Mouse (Mus musculus): ENCODE measurements at regions not wholly inside any gene's neighbourhood (a gene's known extent, or its start where the extent isn't known, plus 50 kb on each side); places are given as distances from the start of the nearest gene placed in this dataset.
A peak's percentile ranks its signal among the peaks of the same experiment; 100 is the strongest.

DNA sequence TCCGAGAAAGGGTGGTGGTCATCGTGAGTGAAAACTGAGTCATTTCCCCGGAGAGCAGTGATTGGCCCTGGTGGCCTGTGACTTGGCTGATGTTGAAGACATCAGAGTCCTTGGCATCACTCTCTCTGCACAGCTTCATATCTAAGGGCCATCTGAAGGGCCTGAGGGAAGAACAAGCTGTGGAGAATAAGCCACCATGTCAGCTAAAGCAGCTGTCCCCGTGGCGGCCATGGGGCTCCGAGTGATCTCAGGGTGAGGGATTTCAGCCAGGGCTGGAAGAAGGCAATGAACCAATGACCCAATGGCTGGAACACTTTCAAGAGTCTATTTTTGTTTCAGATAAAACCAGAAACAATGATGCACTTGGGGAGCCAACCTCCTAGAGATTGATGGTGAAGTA, 62.2 kb downstream of the Ttc32 start:
- H3K4me3 ChIP-seq (ENCODE audit: low read depth, low read length): no peak overlapping the region
- ATAC-seq (ENCODE audit: low read depth): no peak
- DNase-seq (ENCODE audit: low spot score): no peak
- H3K9me3 ChIP-seq (ENCODE audit: control insufficient read depth, low read length): no peaks in the 10 kb centered on the region
- no peak overlapping the region for H3K27ac ChIP-seq (replicated peaks; ENCODE audit: low read depth, low read length)
- H3K4me1 ChIP-seq (ENCODE audit: control insufficient read depth, insufficient read depth, low read length): no peaks in the 10 kb centered on the region
- H3K36me3 ChIP-seq (ENCODE audit: control insufficient read depth, insufficient read depth, low read length): no peaks in the 10 kb centered on the region
- WGBS: 89% methylated on average over 6 of the region's 6 CpGs
- H3K27me3 ChIP-seq (replicated peaks; ENCODE audit: control insufficient read depth, insufficient read depth, low read length): no peaks in the 10 kb centered on the region
- H3K9ac ChIP-seq (ENCODE audit: low read depth, low read length): no peak overlapping the region
- H3K4me2 ChIP-seq (ENCODE audit: low read depth, low read length): no peak overlapping the region

DNA sequence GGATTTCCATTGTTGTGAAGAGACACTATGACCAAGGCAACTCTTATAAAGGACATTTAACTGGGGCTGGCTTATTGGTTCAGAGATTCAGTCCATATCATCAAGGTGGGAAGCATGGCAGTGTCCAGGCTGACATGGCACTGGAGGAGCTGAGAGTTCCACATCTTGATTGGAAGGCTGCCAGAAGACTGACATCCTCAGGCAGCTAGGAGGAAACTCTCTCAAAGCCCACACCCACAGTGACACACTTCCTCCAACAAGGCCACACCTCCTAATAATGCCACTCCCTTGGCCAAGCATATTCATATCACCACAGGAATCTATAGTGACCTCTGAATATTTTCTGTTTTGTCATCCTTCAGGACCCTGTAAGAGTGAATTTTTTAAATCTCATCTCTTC, 65.3 kb downstream of the Ttc32 start:
- H3K4me2 ChIP-seq (ENCODE audit: low read depth, low read length): no peak overlapping the region
- no peaks in the 10 kb centered on the region for H3K9me3 ChIP-seq (ENCODE audit: control insufficient read depth, low read length)
- no peak overlapping the region for H3K27ac ChIP-seq (replicated peaks; ENCODE audit: low read depth, low read length)
- DNase-seq (ENCODE audit: low spot score): no peak
- no peak for ATAC-seq (ENCODE audit: low read depth)
- H3K4me1 ChIP-seq (ENCODE audit: control insufficient read depth, insufficient read depth, low read length): no peaks in the 10 kb centered on the region
- H3K9ac ChIP-seq (ENCODE audit: low read depth, low read length): no peak overlapping the region
- no peaks in the 10 kb centered on the region for H3K27me3 ChIP-seq (replicated peaks; ENCODE audit: control insufficient read depth, insufficient read depth, low read length)
- H3K36me3 ChIP-seq (ENCODE audit: control insufficient read depth, insufficient read depth, low read length): no peaks in the 10 kb centered on the region
- H3K4me3 ChIP-seq (ENCODE audit: low read depth, low read length): no peak overlapping the region

DNA sequence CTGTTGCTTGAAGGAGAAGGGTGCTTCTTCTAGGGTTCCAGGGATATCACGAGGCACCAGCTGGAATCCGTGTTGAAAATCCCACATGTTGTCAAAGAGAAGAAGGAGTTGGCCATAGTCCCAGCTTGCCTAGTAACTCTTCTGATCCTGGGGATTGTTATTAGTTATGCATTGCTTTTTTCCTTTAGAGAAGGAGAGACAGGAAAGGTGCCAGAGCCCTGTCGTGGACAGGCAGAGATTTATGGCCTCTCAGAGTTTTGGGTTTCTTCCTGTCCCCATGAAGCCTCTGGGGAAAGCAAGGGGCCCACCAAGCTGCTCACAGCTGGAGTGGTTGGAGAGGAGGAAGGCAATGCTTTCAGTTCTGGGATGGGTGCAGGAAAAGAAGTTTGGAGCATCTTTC, 76.6 kb downstream of the Ttc32 start:
- no peak overlapping the region for H3K4me2 ChIP-seq (ENCODE audit: low read depth, low read length)
- H3K9ac ChIP-seq (ENCODE audit: low read depth, low read length): no peak overlapping the region
- DNase-seq (ENCODE audit: low spot score) (peak; percentile 56), ATAC-seq (ENCODE audit: low read depth) (no peak)
- H3K27ac ChIP-seq (replicated peaks; ENCODE audit: low read depth, low read length): no peak overlapping the region
- WGBS: 34% methylated on average over 3 of the region's 3 CpGs
- no peak overlapping the region for H3K4me3 ChIP-seq (ENCODE audit: low read depth, low read length)
- H3K9me3 ChIP-seq (ENCODE audit: control insufficient read depth, low read length): no peaks in the 10 kb centered on the region
- no peaks in the 10 kb centered on the region for H3K27me3 ChIP-seq (replicated peaks; ENCODE audit: control insufficient read depth, insufficient read depth, low read length)
- H3K4me1 ChIP-seq (ENCODE audit: control insufficient read depth, insufficient read depth, low read length): peaks cover 3% of the 10 kb centered on the region; the same call in 1 of the 2 replicates
- H3K36me3 ChIP-seq (ENCODE audit: control insufficient read depth, insufficient read depth, low read length): no peaks in the 10 kb centered on the region

DNA sequence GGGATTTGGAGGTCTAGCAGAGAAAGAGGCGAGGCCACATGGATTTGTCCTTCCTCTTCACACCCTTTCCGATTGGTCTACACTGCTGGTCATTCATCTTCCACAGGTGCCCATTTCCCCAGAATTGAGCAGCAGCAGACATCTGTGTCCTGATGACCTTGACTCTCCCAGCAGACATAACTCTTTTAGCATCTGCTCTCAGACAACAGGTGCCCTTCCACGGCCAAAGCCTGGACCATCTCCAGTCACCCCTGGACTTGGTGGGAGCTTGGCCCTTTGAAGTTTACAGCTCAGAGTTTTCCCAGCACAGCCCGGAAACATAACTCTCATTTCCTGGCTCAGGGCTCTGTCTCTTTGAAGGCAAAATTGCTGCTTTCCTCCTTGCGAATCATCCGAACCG, 80.0 kb downstream of the Ttc32 start:
- no peak for DNase-seq (ENCODE audit: low spot score)
- peaks cover 3% of the 10 kb centered on the region; the same call in 1 of the 2 replicates for H3K4me1 ChIP-seq (ENCODE audit: control insufficient read depth, insufficient read depth, low read length)
- H3K27ac ChIP-seq (replicated peaks; ENCODE audit: low read depth, low read length): no peak overlapping the region
- no peak for ATAC-seq (ENCODE audit: low read depth)
- H3K9me3 ChIP-seq (ENCODE audit: control insufficient read depth, low read length): no peaks in the 10 kb centered on the region
- 57% methylated on average over 7 of the region's 7 CpGs for WGBS
- no peaks in the 10 kb centered on the region for H3K36me3 ChIP-seq (ENCODE audit: control insufficient read depth, insufficient read depth, low read length)
- no peaks in the 10 kb centered on the region for H3K27me3 ChIP-seq (replicated peaks; ENCODE audit: control insufficient read depth, insufficient read depth, low read length)
- no peak overlapping the region for H3K4me3 ChIP-seq (ENCODE audit: low read depth, low read length)
- no peak overlapping the region for H3K4me2 ChIP-seq (ENCODE audit: low read depth, low read length)
- H3K9ac ChIP-seq (ENCODE audit: low read depth, low read length): no peak overlapping the region

DNA sequence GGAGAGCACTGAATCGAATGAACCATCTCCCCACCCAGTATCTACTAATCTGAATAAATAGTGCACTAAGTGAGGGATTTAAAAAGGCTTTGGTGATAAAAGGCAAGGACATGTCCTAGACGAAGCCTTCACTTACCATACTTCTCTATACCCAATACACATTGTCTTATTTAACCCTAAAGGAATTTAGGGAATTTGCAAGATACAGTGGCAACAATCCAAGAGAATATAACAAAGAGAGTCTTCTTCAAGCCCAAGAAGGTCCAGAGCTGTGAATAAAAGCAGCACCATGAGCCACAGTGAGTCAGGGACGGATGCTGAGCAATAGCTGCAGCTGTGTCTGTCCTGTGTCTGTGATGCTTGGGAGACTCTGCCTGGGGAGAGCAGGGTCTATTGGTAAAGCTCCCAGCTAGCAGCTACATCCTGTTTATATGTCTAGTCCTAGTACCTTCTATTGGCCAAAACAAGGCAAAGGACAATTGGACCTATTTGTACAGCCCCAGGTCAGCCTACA, 82.4 kb downstream of the Ttc32 start:
- H3K9ac ChIP-seq (ENCODE audit: low read depth, low read length): no peak overlapping the region
- DNase-seq (ENCODE audit: low spot score) (no peak), ATAC-seq (ENCODE audit: low read depth) (no peak)
- H3K36me3 ChIP-seq (ENCODE audit: control insufficient read depth, insufficient read depth, low read length): no peaks in the 10 kb centered on the region
- H3K9me3 ChIP-seq (ENCODE audit: control insufficient read depth, low read length): 0 out of 2 replicates have a peak, but pooled peaks cover 6% of the 10 kb centered on the region
- H3K27ac ChIP-seq (replicated peaks; ENCODE audit: low read depth, low read length): no peak overlapping the region
- WGBS: 77% methylated on average over 3 of the region's 3 CpGs
- peaks cover 3% of the 10 kb centered on the region; the same call in 1 of the 2 replicates for H3K4me1 ChIP-seq (ENCODE audit: control insufficient read depth, insufficient read depth, low read length)
- H3K4me3 ChIP-seq (ENCODE audit: low read depth, low read length): no peak overlapping the region
- H3K4me2 ChIP-seq (ENCODE audit: low read depth, low read length): no peak overlapping the region
- H3K27me3 ChIP-seq (replicated peaks; ENCODE audit: control insufficient read depth, insufficient read depth, low read length): no peaks in the 10 kb centered on the region

DNA sequence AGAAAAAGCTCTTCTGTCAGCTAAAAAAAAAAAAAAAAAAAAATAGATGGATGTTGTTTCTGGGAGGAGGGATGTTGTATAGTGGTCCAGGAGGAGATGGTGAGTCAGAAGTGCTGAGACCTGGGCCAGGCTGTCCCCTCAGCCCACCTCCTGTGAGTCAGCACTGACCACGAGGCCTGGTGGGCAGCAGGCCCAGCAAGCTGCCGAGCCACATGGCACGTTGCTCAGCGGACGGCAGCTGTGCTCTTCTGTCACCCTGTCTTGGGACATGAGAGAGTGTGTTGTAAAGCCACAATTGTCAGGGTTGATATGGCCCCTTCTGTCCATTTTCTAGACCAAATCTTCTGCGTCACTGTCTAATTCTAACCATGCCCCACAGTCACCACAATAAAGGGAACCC, 83.9 kb downstream of the Ttc32 start:
- WGBS: 78% methylated on average over 6 of the region's 6 CpGs
- no peak overlapping the region for H3K27ac ChIP-seq (replicated peaks; ENCODE audit: low read depth, low read length)
- H3K4me2 ChIP-seq (ENCODE audit: low read depth, low read length): no peak overlapping the region
- no peaks in the 10 kb centered on the region for H3K27me3 ChIP-seq (replicated peaks; ENCODE audit: control insufficient read depth, insufficient read depth, low read length)
- no peak overlapping the region for H3K4me3 ChIP-seq (ENCODE audit: low read depth, low read length)
- no peaks in the 10 kb centered on the region for H3K36me3 ChIP-seq (ENCODE audit: control insufficient read depth, insufficient read depth, low read length)
- ATAC-seq (ENCODE audit: low read depth): no peak
- 0 out of 2 replicates have a peak, but pooled peaks cover 6% of the 10 kb centered on the region for H3K9me3 ChIP-seq (ENCODE audit: control insufficient read depth, low read length)
- no peak overlapping the region for H3K9ac ChIP-seq (ENCODE audit: low read depth, low read length)
- peaks cover 3% of the 10 kb centered on the region; the same call in 1 of the 2 replicates for H3K4me1 ChIP-seq (ENCODE audit: control insufficient read depth, insufficient read depth, low read length)
- DNase-seq (ENCODE audit: low spot score): peak; percentile 25

DNA sequence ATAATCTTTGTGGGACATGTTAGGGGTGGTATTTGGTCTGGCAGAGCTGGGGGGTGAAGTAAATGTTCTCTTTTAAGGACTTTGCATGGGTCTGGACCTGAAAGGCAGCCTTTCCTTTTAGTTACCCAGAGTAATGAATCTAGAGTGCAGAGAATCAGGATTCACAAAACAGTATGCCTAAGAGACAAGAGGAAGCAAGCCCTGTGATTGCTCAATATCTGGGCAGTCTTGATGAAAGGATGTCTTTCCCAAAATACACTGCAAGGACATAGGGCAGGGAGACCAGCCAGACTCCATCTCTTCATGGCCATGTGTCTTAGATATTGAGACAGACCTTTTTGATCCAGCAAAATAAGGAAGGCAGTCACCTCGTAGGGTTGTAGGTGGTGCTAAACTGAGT, 84.3 kb downstream of the Ttc32 start:
- Histone ChIP-seq H3K4me1 (ENCODE audit: control insufficient read depth, insufficient read depth, low read length) (peaks cover 3% of the 10 kb centered on the region; the same call in 1 of the 2 replicates), H3K27ac (replicated peaks; ENCODE audit: low read depth, low read length) (no peak overlapping the region), H3K9me3 (ENCODE audit: control insufficient read depth, low read length) (0 out of 2 replicates have a peak, but pooled peaks cover 6% of the 10 kb centered on the region), H3K36me3 (ENCODE audit: control insufficient read depth, insufficient read depth, low read length) (no peaks in the 10 kb centered on the region), H3K27me3 (replicated peaks; ENCODE audit: control insufficient read depth, insufficient read depth, low read length) (no peaks in the 10 kb centered on the region), H3K9ac (ENCODE audit: low read depth, low read length) (no peak overlapping the region), H3K4me2 (ENCODE audit: low read depth, low read length) (no peak overlapping the region), H3K4me3 (ENCODE audit: low read depth, low read length) (no peak overlapping the region)
- DNase-seq (ENCODE audit: low spot score): no peak
- 72% methylated on average over 1 of the region's 1 CpGs for WGBS
- no peak for ATAC-seq (ENCODE audit: low read depth)

DNA sequence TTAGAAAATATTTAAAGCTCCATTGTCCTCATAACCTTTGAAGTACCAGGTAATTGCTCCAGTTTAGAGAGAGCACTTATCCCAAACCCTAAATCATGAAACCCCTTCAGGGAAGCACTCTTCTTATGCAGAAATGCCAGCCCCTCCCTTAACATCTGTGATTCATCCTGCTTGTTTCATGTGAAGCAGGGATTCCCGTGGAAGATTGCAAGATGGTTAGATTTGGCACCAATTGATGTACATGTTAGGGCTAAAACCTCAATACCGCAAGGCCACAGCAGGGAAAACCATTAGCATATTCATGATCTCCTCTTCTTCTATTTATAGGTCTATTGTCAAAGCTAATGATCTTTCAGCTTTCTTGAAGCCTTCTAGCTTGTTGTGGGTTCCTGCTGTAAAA, 88.8 kb downstream of the Ttc32 start:
- peak; percentile 66 for DNase-seq (ENCODE audit: low spot score)
- WGBS: 25% methylated on average over 2 of the region's 2 CpGs
- Histone ChIP-seq H3K4me1 (ENCODE audit: control insufficient read depth, insufficient read depth, low read length) (no peaks in the 10 kb centered on the region), H3K4me3 (ENCODE audit: low read depth, low read length) (no peak overlapping the region), H3K27me3 (replicated peaks; ENCODE audit: control insufficient read depth, insufficient read depth, low read length) (no peaks in the 10 kb centered on the region), H3K4me2 (ENCODE audit: low read depth, low read length) (no peak overlapping the region), H3K36me3 (ENCODE audit: control insufficient read depth, insufficient read depth, low read length) (no peaks in the 10 kb centered on the region), H3K9ac (ENCODE audit: low read depth, low read length) (no peak overlapping the region), H3K9me3 (ENCODE audit: control insufficient read depth, low read length) (0 out of 2 replicates have a peak, but pooled peaks cover 6% of the 10 kb centered on the region), H3K27ac (replicated peaks; ENCODE audit: low read depth, low read length) (no peak overlapping the region)
- ATAC-seq (ENCODE audit: low read depth): no peak

DNA sequence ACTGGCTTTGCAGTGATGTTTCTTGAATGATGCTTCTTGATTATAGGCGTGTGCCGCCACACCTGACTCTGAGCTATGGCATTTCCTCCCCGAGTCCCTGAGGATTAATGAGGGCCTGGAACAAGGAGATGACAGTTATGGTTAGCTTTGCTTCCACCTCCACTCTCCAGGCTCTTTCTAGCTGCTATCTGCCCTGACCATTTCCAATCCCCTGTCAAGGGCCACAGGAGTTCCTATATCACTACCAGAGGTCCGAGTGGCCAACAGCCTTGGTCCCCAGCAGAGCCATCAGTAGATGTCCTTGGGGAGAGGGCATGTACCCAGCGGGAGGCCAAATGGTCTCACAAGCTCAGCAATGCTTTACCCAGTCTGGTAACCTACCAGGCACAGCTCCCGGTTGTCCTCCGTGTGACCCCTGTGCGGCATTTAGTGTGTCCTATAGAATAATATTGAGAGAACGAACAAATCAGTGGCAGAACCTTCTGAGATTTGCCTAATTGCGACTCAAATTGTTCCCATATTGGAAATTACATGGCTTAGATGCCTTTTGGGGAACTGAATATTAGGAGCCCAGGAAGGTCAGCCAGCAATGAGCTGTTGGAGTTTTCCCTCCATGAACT, 98.2 kb downstream of the Ttc32 start:
- WGBS: 53% methylated on average over 10 of the region's 10 CpGs
- H3K27me3 ChIP-seq (replicated peaks; ENCODE audit: control insufficient read depth, insufficient read depth, low read length): no peaks in the 10 kb centered on the region
- H3K36me3 ChIP-seq (ENCODE audit: control insufficient read depth, insufficient read depth, low read length): no peaks in the 10 kb centered on the region
- H3K9me3 ChIP-seq (ENCODE audit: control insufficient read depth, low read length): no peaks in the 10 kb centered on the region
- no peak overlapping the region for H3K4me2 ChIP-seq (ENCODE audit: low read depth, low read length)
- ATAC-seq (ENCODE audit: low read depth) (no peak), DNase-seq (ENCODE audit: low spot score) (peak; percentile 29)
- no peak overlapping the region for H3K9ac ChIP-seq (ENCODE audit: low read depth, low read length)
- H3K4me1 ChIP-seq (ENCODE audit: control insufficient read depth, insufficient read depth, low read length): peaks cover 10% of the 10 kb centered on the region; the same call in 1 of the 2 replicates
- H3K27ac ChIP-seq (replicated peaks; ENCODE audit: low read depth, low read length): no peak overlapping the region
- H3K4me3 ChIP-seq (ENCODE audit: low read depth, low read length): no peak overlapping the region

Data from embryonic facial prominence, embryonic 14.5 days (tissue).